Mouse (Mus musculus): ENCODE results near the gene Tubb2b. TPM values are rescaled to one million over a fixed set of nuclear protein-coding genes. Genes with fewer than 3 reads are reported as not detected.
"Not testable (repeated sequence)": the region's sequence is repeated elsewhere in the genome, so short reads cannot be mapped to it uniquely, and the experiment has no call there.

Gene Tubb2b
- total RNA-seq, 1 experiment = 139 TPM

DNA sequence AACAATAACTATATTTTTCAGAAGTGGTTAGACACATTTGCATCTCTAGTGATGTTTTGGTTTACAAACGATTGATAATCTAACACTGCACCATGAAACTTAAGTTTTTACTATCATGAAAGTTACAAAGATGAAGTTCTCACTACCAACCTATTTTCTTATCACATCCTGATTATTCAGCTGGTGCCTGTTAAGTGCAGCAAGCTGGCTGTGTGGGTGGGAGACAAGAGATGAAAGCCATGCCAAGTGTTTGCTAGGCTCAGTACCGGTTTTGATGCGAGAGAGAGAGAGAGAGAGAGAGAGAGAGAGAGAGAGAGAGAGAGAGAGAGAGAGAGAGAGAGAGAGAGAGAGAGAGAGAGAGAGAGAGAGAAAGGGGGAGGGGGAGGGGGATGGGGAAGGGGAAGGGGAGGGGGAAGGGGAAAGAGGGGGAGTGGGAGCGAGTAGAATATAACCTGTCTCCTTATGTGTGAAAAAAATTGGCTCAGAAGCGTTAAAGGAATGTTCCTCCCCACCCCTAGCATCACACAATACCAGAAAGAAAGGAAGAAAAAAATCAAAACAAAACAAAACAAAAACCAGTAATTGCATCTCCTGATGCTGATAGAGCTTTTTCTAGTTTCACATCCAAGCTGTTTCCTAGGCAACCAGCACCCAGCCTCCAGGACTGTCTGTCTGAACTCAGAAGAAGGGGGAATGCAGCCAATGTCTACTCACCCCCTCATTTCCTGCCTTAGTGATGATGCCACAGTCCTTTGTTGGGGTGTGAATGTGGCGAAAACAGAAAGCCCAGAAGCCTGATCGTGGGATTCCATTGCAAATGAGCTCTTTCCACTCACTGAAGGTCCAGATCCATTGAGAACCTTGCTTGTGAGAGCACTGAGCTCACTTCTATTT lies 34.5 kb downstream of the Tubb2b start:
- no peaks in the 10 kb centered on the region for H3K9me3 ChIP-seq (ENCODE audit: control insufficient read depth, insufficient read depth, low read depth, low read length)
- H3K4me3 ChIP-seq (ENCODE audit: insufficient read depth in 1 of 2, low read depth in 1 of 2, low read length in 2 of 2, poor library complexity in 1 of 2, severe bottlenecking in 1 of 2) = no peak overlapping the region
- no peak for DNase-seq (ENCODE audit: low read depth, low spot score)
- no peak overlapping the region for H3K27ac ChIP-seq (ENCODE audit: insufficient read depth, low read depth, low read length, poor library complexity, severe bottlenecking)
- no peak overlapping the region for H3K9ac ChIP-seq (ENCODE audit: insufficient read depth, low read depth, low read length, poor library complexity, severe bottlenecking)
- TF ChIP-seq CHD2 (IDR thresholded peaks at IDR 0.05; ENCODE audit: low read depth, low read length) = no peak
- no peak for TF ChIP-seq ZNF384 (IDR thresholded peaks at IDR 0.05; ENCODE audit: low read depth, low read length)
- TF ChIP-seq HCFC1 (IDR thresholded peaks at IDR 0.05; ENCODE audit: borderline replicate concordance, insufficient read depth, low read length) = no peak
- TF ChIP-seq ZC3H11A (IDR thresholded peaks at IDR 0.05; ENCODE audit: borderline replicate concordance, low read depth, low read length) = no peak
- no peak for TF ChIP-seq MAFK (IDR thresholded peaks at IDR 0.05; ENCODE audit: insufficient read depth, low read depth, low read length)
- no peaks in the 10 kb centered on the region for H3K36me3 ChIP-seq (ENCODE audit: control insufficient read depth, insufficient read depth, low read length, poor library complexity, severe bottlenecking)
- in situ Hi-C loops (cut with MboI; ENCODE audit: low sequenced_read_pairs in 2 of 2, unreplicated experiment in 2 of 2) = no loop called here
- peaks cover 2 to 7% of the 10 kb centered on the region in 2 experiments; a peak in 2 of 4 replicates for H3K4me1 ChIP-seq (ENCODE audit: control insufficient read depth in 2 of 2, insufficient read depth in 2 of 2, low read length in 2 of 2, poor library complexity in 1 of 2)

DNA sequence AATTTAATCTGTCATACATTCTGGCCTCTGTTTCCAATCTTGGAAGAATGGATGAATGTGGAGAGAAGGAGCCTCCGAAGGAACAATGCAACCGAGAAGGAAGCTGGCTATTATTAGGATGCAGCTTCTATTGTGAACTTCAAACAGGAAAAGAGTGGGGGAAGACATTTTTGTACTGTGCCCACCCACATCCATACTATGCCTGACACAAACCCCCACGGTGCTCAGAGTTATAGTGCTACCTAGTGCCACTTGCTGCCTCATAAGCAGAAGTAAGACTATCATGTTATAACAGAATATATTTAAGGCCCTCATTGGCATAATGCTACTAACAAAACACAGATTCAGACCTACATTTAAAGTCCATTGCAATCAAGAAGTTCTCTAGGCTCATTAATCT lies 40.9 kb downstream of the Tubb2b start:
- DNase-seq (ENCODE audit: low read depth, low spot score) = no peak
- Histone ChIP-seq H3K9ac (ENCODE audit: insufficient read depth, low read depth, low read length, poor library complexity, severe bottlenecking) (no peak overlapping the region), H3K36me3 (ENCODE audit: control insufficient read depth, insufficient read depth, low read length, poor library complexity, severe bottlenecking) (no peaks in the 10 kb centered on the region), H3K9me3 (ENCODE audit: control insufficient read depth, insufficient read depth, low read depth, low read length) (no peaks in the 10 kb centered on the region), H3K27ac (ENCODE audit: insufficient read depth, low read depth, low read length, poor library complexity, severe bottlenecking) (no peak overlapping the region), H3K4me1 (ENCODE audit: control insufficient read depth in 2 of 2, insufficient read depth in 2 of 2, low read length in 2 of 2, poor library complexity in 1 of 2) (peaks cover under 1 to 17% of the 10 kb centered on the region in 2 experiments; a peak in 3 of 4 replicates), H3K4me3 (ENCODE audit: insufficient read depth in 1 of 2, low read depth in 1 of 2, low read length in 2 of 2, poor library complexity in 1 of 2, severe bottlenecking in 1 of 2) (no peak overlapping the region)
- in situ Hi-C loops (cut with MboI; ENCODE audit: low sequenced_read_pairs in 2 of 2, unreplicated experiment in 2 of 2) = no loop called here
- TF ChIP-seq MAFK (IDR thresholded peaks at IDR 0.05; ENCODE audit: insufficient read depth, low read depth, low read length) (no peak), ZC3H11A (IDR thresholded peaks at IDR 0.05; ENCODE audit: borderline replicate concordance, low read depth, low read length) (no peak), CHD2 (IDR thresholded peaks at IDR 0.05; ENCODE audit: low read depth, low read length) (no peak), HCFC1 (IDR thresholded peaks at IDR 0.05; ENCODE audit: borderline replicate concordance, insufficient read depth, low read length) (no peak), ZNF384 (IDR thresholded peaks at IDR 0.05; ENCODE audit: low read depth, low read length) (no peak)

DNA sequence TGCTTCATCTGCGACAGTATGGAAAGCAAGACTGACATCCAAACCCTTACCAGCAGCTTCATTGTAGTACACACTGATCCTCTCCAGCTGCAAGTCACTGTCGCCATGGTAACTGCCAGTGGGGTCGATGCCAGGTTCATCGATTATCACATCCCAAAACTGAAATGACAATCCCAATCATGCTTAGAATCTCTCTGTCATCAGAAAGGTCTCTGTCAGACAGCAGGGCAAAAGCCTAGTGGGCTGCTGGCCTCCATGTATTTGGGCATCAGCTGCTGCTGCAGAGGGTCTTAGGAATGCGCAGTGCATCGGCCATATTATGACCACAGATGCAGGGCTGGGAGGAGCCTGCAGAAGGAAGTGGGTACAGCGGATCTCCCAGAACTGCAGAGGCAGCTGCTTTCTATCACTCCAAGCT lies 41.4 kb downstream of the Tubb2b start:
- no peaks in the 10 kb centered on the region for H3K36me3 ChIP-seq (ENCODE audit: control insufficient read depth, insufficient read depth, low read length, poor library complexity, severe bottlenecking)
- no peak overlapping the region for H3K27ac ChIP-seq (ENCODE audit: insufficient read depth, low read depth, low read length, poor library complexity, severe bottlenecking)
- H3K4me3 ChIP-seq (ENCODE audit: insufficient read depth in 1 of 2, low read depth in 1 of 2, low read length in 2 of 2, poor library complexity in 1 of 2, severe bottlenecking in 1 of 2) = no peak overlapping the region
- H3K9ac ChIP-seq (ENCODE audit: insufficient read depth, low read depth, low read length, poor library complexity, severe bottlenecking) = no peak overlapping the region
- in situ Hi-C loops (cut with MboI; ENCODE audit: low sequenced_read_pairs in 2 of 2, unreplicated experiment in 2 of 2) = no loop called here
- TF ChIP-seq ZNF384 (IDR thresholded peaks at IDR 0.05; ENCODE audit: low read depth, low read length) (no peak), CHD2 (IDR thresholded peaks at IDR 0.05; ENCODE audit: low read depth, low read length) (no peak), HCFC1 (IDR thresholded peaks at IDR 0.05; ENCODE audit: borderline replicate concordance, insufficient read depth, low read length) (no peak), MAFK (IDR thresholded peaks at IDR 0.05; ENCODE audit: insufficient read depth, low read depth, low read length) (no peak), ZC3H11A (IDR thresholded peaks at IDR 0.05; ENCODE audit: borderline replicate concordance, low read depth, low read length) (no peak)
- peaks cover 3 to 20% of the 10 kb centered on the region in 2 experiments for H3K4me1 ChIP-seq (ENCODE audit: control insufficient read depth in 2 of 2, insufficient read depth in 2 of 2, low read length in 2 of 2, poor library complexity in 1 of 2)
- H3K9me3 ChIP-seq (ENCODE audit: control insufficient read depth, insufficient read depth, low read depth, low read length) = no peaks in the 10 kb centered on the region
- no peak for DNase-seq (ENCODE audit: low read depth, low spot score)

DNA sequence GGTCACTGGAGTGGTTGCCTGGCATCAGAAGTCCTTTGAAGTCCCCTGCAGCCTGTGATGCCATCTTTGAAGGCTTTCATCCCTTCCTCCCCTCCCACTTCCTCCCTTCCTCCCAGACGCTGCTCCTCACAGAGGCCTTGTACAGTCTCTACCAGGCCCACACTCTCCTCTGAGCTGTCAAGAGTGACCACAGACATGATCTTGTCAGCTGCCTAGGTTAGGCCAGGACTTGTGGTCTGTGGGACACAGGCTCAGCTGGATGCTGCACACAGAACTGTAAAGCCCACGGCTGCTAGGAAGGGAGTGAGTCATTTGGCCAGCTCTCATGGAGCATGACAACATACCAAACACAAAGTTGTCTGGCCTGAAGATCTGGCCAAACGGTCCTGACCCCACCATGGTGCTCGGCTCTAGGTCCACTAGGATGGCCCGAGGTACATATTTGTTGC lies 42.0 kb downstream of the Tubb2b start:
- DNase-seq (ENCODE audit: low read depth, low spot score); H3K36me3 ChIP-seq (ENCODE audit: control insufficient read depth, insufficient read depth, low read length, poor library complexity, severe bottlenecking); H3K9ac ChIP-seq (ENCODE audit: insufficient read depth, low read depth, low read length, poor library complexity, severe bottlenecking); H3K9me3 ChIP-seq (ENCODE audit: control insufficient read depth, insufficient read depth, low read depth, low read length); H3K27ac ChIP-seq (ENCODE audit: insufficient read depth, low read depth, low read length, poor library complexity, severe bottlenecking); in situ Hi-C loops (cut with MboI; ENCODE audit: low sequenced_read_pairs in 2 of 2, unreplicated experiment in 2 of 2); H3K4me3 ChIP-seq (ENCODE audit: insufficient read depth in 1 of 2, low read depth in 1 of 2, low read length in 2 of 2, poor library complexity in 1 of 2, severe bottlenecking in 1 of 2): not testable (repeated sequence)
- peaks cover 5 to 22% of the 10 kb centered on the region in 2 experiments for H3K4me1 ChIP-seq (ENCODE audit: control insufficient read depth in 2 of 2, insufficient read depth in 2 of 2, low read length in 2 of 2, poor library complexity in 1 of 2)
